Mouse (Mus musculus) midbrain, embryonic 10.5 days (tissue): ENCODE measurements around the gene Kri1. TPM values are rescaled to one million over a fixed set of nuclear protein-coding genes. Genes with fewer than 3 reads are reported as not detected.

ENCODE experiments used
- DNase-seq: peaks from one replicate; pipeline ENCODE4 v3.0.0-alpha.2; 2017; ENCODE audit warnings: low spot score
- H3K27ac ChIP-seq: fragments of 300-500 bp; sonication (generic); replicated peaks from 2 replicates; pipeline ENCODE4 v1.5.1; 2016; ENCODE audit warnings: mild to moderate bottlenecking
- H3K27me3 ChIP-seq: fragments of 300-500 bp; sonication (generic); 2 replicates; pipeline ENCODE4 v1.6.1; 2016; ENCODE audit warnings: low read depth, mild to moderate bottlenecking; ENCODE audit not compliant: poor library complexity, severe bottlenecking
- H3K36me3 ChIP-seq: fragments of 300-500 bp; sonication (generic); 2 replicates; pipeline ENCODE4 v1.6.1; 2016; ENCODE audit warnings: mild to moderate bottlenecking, moderate library complexity
- H3K4me1 ChIP-seq: fragments of 300-500 bp; sonication (generic); 2 replicates; pipeline ENCODE4 v1.6.1; 2016
- H3K4me3 ChIP-seq: fragments of 300-500 bp; sonication (generic); 2 replicates; pipeline ENCODE4 v1.5.1; 2016; ENCODE audit warnings: mild to moderate bottlenecking, moderate library complexity
- H3K9me3 ChIP-seq: fragments of 300-500 bp; sonication (generic); replicated peaks from 2 replicates; pipeline ENCODE4 v1.6.1; 2016; ENCODE audit warnings: mild to moderate bottlenecking
- WGBS: fragments of 180-500 bp; shearing (Covaris S2); methylation state at CpG from one replicate; pipeline ENCODE4 v1.1.7; 2016; 5-methylcytosine and 5-hydroxymethylcytosine counted together
- polyA plus RNA-seq: library from polyadenylated mRNA; unstranded; fragments of >200 nt; fragmentation: Nextera tagmentation; extraction: Ambion mirVana; gene quantifications from 2 replicates; pipeline ENCODE4 v1.2.1, GENCODE M21; 2016

Kri1 gene
- polyA plus RNA-seq, 1 experiment from 2014 or later, result 16.2 TPM

- H3K4me1 ChIP-seq, result peaks cover 27% of the 10 kb centered on the region
Observed at GRCm38 (mm10) chr9:21244428-21245112, 43.2 kb downstream of the Kri1 start.

DNA sequence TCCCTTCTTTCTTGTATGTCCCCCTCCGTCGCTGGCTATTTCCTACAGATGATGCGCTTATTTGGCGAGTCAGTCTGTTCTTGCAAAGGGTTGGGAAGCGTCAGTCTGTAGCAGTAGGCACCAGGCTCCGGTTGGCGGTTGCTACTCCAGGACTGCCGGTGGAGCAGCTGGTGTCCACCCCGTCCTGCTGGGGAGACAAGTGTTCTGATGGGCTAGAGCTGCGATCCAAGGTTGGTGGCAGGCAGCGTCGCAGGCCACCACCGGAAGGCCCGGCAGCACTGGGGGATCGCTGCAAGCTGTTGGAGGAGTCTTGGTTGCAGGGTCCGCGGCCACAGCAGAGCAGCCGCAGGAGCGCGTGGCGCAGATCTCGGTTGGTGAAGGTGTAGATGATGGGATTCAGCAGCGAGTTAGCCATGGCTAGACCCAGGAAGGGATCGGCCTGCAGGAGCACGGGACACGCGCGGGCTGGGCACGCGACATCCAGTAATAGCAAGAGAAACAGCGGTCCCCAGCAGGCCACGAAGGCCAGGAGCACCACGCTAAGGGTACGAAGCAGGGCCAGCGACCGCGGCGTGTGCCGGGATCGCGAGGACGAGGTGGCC is 43.8 kb downstream of the Kri1 start:
- peaks cover 33% of the 10 kb centered on the region for H3K4me1 ChIP-seq
- H3K4me3 ChIP-seq, result peak overlapping the region; percentile 51
- WGBS, result 6% methylated on average over 42 of the region's 42 CpGs
- no peak for DNase-seq
- no peak overlapping the region for H3K27ac ChIP-seq
- no peaks in the 10 kb centered on the region for H3K36me3 ChIP-seq
- peaks cover 8% of the 10 kb centered on the region; the same call in 1 of the 2 replicates for H3K9me3 ChIP-seq
- peaks cover 94% of the 10 kb centered on the region for H3K27me3 ChIP-seq

More at GRCm38 (mm10) chr9:21244428-21245112, 43.2 kb downstream of the Kri1 start:
- Histone ChIP-seq H3K4me3 (peak overlapping the region; percentile 51), H3K27me3 (peaks cover 100% of the 10 kb centered on the region), H3K9me3 (peaks cover 8% of the 10 kb centered on the region; the same call in 1 of the 2 replicates), H3K27ac (no peak overlapping the region), H3K36me3 (no peaks in the 10 kb centered on the region)
- under 1% methylated on average over 72 of the region's 72 CpGs for WGBS
- DNase-seq, result peak; percentile 62

- H3K27me3 ChIP-seq, result peaks cover 68% of the 10 kb centered on the region
- WGBS, result 5% methylated on average over 11 of the region's 11 CpGs
- no peak overlapping the region for H3K27ac ChIP-seq
- DNase-seq, result peak; percentile 87
- H3K4me1 ChIP-seq, result peaks cover 43% of the 10 kb centered on the region
- H3K4me3 ChIP-seq, result peak overlapping the region; percentile 29; the same call in 1 of the 2 replicates
- H3K36me3 ChIP-seq, result peaks cover 7% of the 10 kb centered on the region; the same call in 1 of the 2 replicates
- H3K9me3 ChIP-seq, result peaks cover 8% of the 10 kb centered on the region; the same call in 1 of the 2 replicates
Observed at GRCm38 (mm10) chr9:21241343-21241742, 46.4 kb downstream of the Kri1 start.

DNA sequence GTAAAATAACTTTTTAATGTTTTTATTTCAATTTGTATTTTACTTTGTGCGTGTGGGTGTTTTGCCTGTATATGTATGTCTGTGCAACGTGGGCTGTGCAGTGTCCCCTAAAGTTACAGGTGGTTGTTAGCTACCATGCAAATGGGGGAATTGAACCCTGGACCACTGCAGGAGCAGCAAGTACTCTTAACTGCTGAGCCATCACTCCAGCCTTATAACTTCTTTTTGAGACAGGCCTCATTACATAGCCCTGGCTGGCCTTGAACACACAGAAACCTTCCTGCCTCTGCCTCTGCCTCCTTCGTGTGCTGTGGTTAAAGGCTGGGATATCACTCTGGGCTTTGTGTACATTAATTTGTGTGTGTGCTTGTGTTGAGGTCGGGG is 48.3 kb downstream of the Kri1 start:
- H3K9me3 ChIP-seq, result peaks cover 8% of the 10 kb centered on the region; the same call in 1 of the 2 replicates
- H3K27me3 ChIP-seq, result peaks cover 50% of the 10 kb centered on the region
- H3K4me1 ChIP-seq, result peaks cover 35% of the 10 kb centered on the region
- 41% methylated on average over 4 of the region's 4 CpGs for whole genome bisulfite sequencing
- H3K4me3 ChIP-seq, result peak overlapping the region; percentile 76
- no peak for DNase-seq
- peak overlapping the region; percentile 99; the same call in 1 of the 2 replicates for H3K27ac ChIP-seq
- H3K36me3 ChIP-seq, result peaks cover 24% of the 10 kb centered on the region

DNA sequence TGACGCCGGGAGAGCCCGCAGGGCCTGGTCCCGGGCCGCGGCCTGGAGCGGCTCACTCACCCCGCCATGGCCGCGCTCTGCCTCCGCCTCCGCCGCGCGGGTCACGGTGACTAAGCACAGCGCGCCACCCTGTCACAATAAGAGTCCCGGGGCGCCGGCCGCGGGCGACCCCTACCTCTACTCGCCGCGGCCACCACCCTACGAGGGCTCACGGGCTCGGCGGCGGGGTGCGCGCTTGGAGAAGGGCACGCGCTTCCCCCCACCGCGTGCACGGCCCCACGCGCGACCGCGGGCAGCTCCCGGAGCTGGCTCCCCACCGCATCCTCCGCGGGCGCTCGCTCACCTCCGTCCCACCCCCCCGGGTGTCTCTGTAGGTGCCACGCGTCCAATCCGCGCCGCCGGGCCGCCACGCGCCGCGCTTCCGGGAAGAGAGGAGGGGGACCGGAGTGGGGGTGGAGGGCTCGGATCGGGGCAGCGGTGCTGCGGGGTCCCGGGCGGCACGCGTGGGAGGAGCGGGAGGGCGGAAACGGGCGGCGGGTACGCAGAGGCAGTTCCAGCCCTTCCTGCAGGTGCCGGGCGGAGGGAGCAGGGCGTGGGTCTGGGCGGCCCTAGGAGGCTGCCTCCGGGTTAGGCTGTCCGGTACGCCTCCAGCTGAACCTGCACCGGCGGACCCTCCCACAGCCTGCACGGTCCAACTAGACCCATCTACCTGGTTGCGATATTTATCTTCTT is 48.9 kb downstream of the Kri1 start, which contains the start of gene Keap1:
TSS of gene Keap1 (minus strand) at position 629 of the 732 bp plus-strand sequence.
- Histone ChIP-seq H3K36me3 (peaks cover 30% of the 10 kb centered on the region), H3K4me3 (peak within 1 kb of the TSS; percentile 76), H3K27me3 (peaks cover 45% of the 10 kb centered on the region), H3K9me3 (peaks cover 8% of the 10 kb centered on the region; the same call in 1 of the 2 replicates), H3K4me1 (peaks cover 29% of the 10 kb centered on the region), H3K27ac (peak within 1 kb of the TSS; percentile 99)
- peak; percentile 84 for DNase-seq
- WGBS, result under 1% methylated on average over 88 of the region's 90 CpGs

GRCm38 (mm10) chr9:21238004-21238732 is 49.6 kb downstream of the Kri1 start:
- Histone ChIP-seq H3K9me3 (peaks cover 7% of the 10 kb centered on the region; the same call in 1 of the 2 replicates), H3K36me3 (peaks cover 37% of the 10 kb centered on the region), H3K4me3 (peak overlapping the region; percentile 76), H3K4me1 (peaks cover 27% of the 10 kb centered on the region), H3K27me3 (peaks cover 45% of the 10 kb centered on the region), H3K27ac (peak overlapping the region; percentile 99)
- 2% methylated on average over 31 of the region's 31 CpGs for WGBS
- no peak for DNase-seq

- WGBS, result 23% methylated on average over 19 of the region's 19 CpGs
Observed at GRCm38 (mm10) chr9:21237368-21238003, 50.3 kb downstream of the Kri1 start.

GRCm38 (mm10) chr9:21236991-21237367 is 50.8 kb downstream of the Kri1 start:
- Histone ChIP-seq H3K27me3 (peaks cover 33% of the 10 kb centered on the region), H3K27ac (peak overlapping the region; percentile 99), H3K36me3 (peaks cover 49% of the 10 kb centered on the region), H3K4me1 (peaks cover 28% of the 10 kb centered on the region), H3K4me3 (peak overlapping the region; percentile 76), H3K9me3 (no peaks in the 10 kb centered on the region)
- 87% methylated on average over 25 of the region's 25 CpGs for WGBS
- no peak for DNase-seq

More at GRCm38 (mm10) chr9:21237368-21238003, 50.3 kb downstream of the Kri1 start:
- H3K4me1 ChIP-seq, result peaks cover 27% of the 10 kb centered on the region
- H3K4me3 ChIP-seq, result peak overlapping the region; percentile 76
- H3K27ac ChIP-seq, result peak overlapping the region; percentile 99
- H3K36me3 ChIP-seq, result peaks cover 44% of the 10 kb centered on the region
- H3K9me3 ChIP-seq, result no peaks in the 10 kb centered on the region
- peaks cover 38% of the 10 kb centered on the region for H3K27me3 ChIP-seq
- DNase-seq, result peak; percentile 60

DNA sequence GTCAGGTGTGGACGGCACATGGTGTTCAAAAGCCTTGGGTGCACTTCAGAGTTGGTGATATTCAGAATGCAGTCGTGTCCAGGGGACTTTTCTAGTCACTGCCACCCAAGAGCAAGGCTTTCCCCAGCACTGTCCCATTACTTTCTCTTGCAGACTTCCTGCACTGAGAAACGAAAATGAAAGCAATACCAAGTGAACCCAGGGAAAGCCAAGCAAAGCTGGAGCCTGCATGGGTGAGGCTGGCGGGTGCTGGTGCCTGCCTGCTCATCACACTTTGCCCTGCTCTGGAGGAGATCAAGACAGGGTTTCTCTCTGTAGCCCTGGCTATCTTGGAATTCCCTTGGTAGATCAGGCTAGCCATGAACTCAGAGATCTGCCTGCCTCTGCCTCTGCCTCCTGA is 52.4 kb downstream of the Kri1 start:
- peaks cover 17% of the 10 kb centered on the region for H3K27me3 ChIP-seq
- 89% methylated on average over 4 of the region's 4 CpGs for WGBS
- no peak overlapping the region for H3K4me3 ChIP-seq
- no peaks in the 10 kb centered on the region for H3K9me3 ChIP-seq
- no peak overlapping the region for H3K27ac ChIP-seq
- peaks cover 26% of the 10 kb centered on the region for H3K4me1 ChIP-seq
- H3K36me3 ChIP-seq, result peaks cover 63% of the 10 kb centered on the region
- DNase-seq, result no peak

GRCm38 (mm10) chr9:21233805-21234204 is 54.0 kb downstream of the Kri1 start:
- WGBS, result 71% methylated on average over 28 of the region's 28 CpGs
- DNase-seq, result no peak
- Histone ChIP-seq H3K9me3 (no peaks in the 10 kb centered on the region), H3K36me3 (peaks cover 79% of the 10 kb centered on the region), H3K27ac (no peak overlapping the region), H3K4me1 (peaks cover 18% of the 10 kb centered on the region), H3K27me3 (peaks cover 15% of the 10 kb centered on the region; the same call in 1 of the 2 replicates), H3K4me3 (no peak overlapping the region)

DNA sequence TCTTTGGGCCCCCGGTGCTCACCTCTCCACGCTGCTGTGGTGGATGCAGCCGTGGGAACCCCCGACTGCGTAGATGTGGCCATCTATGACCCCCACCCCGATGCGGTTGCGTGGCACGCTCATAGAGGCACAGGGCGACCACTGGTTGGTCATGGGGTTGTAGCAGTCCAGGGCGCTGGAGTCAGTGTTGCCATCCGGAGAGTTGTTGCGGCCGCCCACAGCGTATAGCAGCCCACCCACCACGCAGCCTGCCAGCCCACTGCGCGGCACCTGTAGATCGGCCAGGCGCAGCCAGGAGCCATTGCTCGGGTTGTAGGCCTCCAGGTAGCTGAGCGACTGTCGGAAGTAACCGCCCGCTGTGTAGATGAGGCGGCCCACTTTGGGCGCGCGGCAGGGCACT is 54.4 kb downstream of the Kri1 start:
- WGBS, result 86% methylated on average over 29 of the region's 29 CpGs
- no peak overlapping the region for H3K27ac ChIP-seq
- H3K27me3 ChIP-seq, result peaks cover 20% of the 10 kb centered on the region; the same call in 1 of the 2 replicates
- peaks cover 80% of the 10 kb centered on the region for H3K36me3 ChIP-seq
- peaks cover 18% of the 10 kb centered on the region for H3K4me1 ChIP-seq
- no peak overlapping the region for H3K4me3 ChIP-seq
- H3K9me3 ChIP-seq, result no peaks in the 10 kb centered on the region
- DNase-seq, result no peak
